Mouse (Mus musculus): ENCODE data around the gene Mpc1. TPM values are rescaled to one million over a fixed set of nuclear protein-coding genes. Genes with fewer than 3 reads are reported as not detected.
A peak's percentile ranks its signal among the peaks of the same experiment; 100 is the strongest.
"Not testable (repeated sequence)": the region's sequence is repeated elsewhere in the genome, so short reads cannot be mapped to it uniquely, and the experiment has no call there.

Gene Mpc1
- total RNA-seq, 4 experiments from 2014 or later: 161 to 190 (median 175) TPM

DNA sequence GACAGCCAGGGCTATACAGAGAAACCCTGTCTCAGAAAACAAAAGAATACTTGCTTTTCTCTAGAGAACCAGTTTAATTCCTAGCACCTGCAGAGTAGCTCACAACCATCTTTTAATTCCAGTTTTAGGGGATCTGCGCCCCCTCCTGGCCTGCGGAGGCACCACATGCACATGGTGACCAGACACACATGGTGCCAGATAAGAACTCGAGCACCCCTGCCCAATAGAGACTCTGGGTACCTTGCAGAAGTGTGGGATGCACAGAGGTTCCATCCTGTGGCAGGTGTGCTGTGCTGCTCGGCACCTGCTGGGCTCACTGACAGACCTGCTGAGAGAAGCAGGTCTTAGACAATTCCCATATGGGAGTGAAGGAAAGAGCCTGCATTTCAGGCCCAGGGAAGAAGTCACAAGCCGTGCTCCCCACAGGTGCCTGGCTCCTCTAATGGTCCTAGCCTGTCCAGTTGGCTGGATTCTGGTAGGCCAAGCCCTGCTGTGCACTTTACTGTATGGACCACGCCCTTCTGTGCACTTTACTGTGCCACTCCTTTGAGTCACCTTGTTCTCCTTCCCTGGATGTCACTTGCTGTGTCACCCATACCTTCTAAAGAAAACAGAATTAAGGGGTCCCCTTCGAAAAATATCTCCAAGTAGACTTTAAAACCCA lies 45.9 kb downstream of the Mpc1 start:
- no peak for DNase-seq (ENCODE audit: low spot score in 2 of 2)

- no peak for DNase-seq (ENCODE audit: low spot score in 2 of 2)
These were observed 47.9 kb downstream of the Mpc1 start for GRCm38 (mm10) chr17:8330602-8331001.

DNA sequence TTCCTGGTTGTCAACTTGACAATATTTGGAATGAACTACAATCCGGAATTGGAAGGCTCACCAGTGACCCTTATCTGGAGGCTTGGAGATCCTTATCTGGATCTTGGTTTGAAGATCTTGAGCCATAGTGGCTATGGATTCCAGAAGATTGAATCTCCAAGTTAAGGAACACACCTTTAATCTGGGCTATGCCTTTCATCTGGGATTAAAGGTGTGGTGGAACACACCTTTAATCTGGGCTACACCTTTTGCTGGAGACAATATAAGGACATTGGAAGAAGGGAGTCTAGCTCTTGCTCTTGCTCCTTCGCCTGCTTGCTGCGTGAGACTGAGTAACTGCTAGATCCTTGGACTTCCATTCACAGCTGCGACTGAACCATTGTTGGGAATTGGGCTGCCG lies 54.5 kb downstream of the Mpc1 start, which contains the start of gene Prr18:
Prr18 (plus strand) TSS at position 301 of the 400 bp plus-strand sequence.
- DNase-seq (ENCODE audit: low spot score in 2 of 2): not testable (repeated sequence)

DNA sequence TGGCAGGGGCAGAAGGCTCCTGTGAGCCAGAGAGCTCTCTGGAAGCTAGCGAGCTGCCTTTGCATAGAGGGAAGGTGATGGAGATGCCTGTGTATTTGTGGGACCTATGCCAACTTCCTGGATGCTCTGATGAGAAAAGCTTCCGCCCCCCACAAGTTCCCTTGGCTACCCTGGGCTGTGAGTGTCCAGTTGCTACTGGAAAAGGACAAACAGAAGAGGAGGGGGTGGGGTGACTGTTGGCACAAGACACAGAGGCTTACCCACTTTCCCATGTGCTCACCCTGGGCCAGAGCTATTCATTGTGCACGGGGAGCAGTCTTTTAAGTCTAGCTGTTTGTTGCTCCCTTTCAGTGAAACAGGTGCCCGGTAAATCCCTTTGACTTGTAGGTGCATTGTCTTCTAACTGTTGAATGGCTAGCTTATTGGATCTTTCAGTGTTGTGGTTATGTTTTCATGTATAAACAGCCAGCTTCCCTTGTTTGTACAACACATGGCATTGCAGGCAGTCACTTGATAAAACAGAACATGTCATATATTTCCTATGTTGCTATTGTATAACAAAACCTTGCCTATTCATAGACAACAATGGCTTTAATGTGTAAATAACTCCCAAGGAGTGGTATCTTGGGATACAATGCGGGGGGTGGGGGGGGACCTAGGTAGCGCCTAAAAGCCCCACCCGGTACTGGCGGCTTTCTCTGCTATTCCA lies 57.1 kb downstream of the Mpc1 start:
- DNase-seq (ENCODE audit: low spot score in 2 of 2): no peak

DNA sequence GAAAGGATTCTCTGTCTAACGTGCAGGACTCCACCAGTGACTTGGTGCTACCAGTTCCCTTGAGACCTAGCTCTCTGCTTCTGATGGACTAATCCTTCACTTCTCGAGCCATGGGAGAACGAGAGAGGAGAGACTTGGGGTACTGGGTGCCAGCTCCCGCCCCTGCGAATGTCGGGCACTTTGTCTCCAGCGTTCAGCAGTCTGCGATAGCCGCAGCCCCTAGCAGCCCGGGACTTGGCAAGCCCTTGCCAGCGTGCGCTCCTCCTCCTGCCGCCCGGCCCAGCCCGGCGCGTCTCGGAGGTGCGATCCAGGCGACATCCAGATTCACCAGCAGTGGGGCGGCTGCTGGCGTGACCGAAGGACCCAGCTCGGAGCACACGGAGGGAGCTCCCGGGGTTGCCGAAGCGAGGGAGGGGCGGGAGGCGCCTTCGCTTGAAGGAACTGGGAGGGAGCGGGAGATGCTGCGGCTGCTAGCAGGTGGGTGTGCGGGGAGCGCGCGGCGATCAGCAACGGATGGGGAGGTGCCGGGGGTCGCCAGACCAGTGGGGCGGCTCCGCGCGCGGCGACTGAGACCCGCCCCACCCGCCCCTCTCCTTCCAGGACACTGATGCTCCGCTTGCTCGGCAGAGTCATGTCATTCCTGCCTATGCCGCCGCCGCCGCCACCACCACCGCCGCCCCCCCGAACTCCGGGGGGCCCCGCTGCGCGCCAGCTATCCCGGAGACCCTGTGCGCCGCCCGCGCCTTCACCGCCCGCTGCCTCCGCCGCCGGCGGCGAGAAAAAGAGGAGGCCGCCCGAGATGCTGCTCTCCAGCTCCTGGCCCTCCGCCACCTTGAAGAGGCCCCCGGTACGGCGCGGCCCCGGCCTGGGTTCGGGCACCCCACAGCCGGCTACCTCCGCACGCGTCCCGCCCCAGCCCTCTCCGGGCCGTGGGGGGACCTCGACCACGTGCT lies 58.0 kb downstream of the Mpc1 start:
- DNase-seq (ENCODE audit: low spot score in 2 of 2): peak; percentile 39 to 54

GRCm38 (mm10) chr17:8341360-8341963 lies 58.8 kb downstream of the Mpc1 start:
- DNase-seq (ENCODE audit: low spot score in 2 of 2): peak; percentile 34 to 47

DNA sequence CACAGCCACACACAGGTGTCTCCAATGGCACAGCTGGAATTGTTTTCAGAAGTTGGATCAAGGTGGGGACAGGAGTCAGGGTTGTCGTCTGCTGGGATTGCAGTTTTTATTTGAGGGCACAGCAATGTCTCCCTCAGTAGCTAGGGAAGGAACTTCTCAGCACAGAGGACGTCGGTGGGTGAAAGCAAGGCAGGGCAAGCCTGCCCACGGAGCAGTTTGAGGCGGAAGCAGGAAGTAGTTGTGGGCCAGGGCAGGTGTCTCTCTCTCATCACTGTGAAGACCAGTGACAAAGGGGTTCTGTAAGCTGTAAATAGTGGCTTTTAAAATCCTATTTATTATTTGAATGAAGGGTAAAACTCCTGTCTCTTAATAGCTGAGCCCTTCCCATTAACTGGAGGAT lies 60.0 kb downstream of the Mpc1 start:
- DNase-seq (ENCODE audit: low spot score in 2 of 2): no peak

GRCm38 (mm10) chr17:8343416-8343815 lies 60.7 kb downstream of the Mpc1 start:
- no peak for DNase-seq (ENCODE audit: low spot score in 2 of 2)

Other genes starting within 250 kb of the Mpc1 start
- gene Gm49673, start 135.1 kb upstream of the Mpc1 start, total RNA-seq (2022): 1 to 10 TPM in 1 of 4 experiments, under 1 TPM in 1, not detected in 2; 0.28 to 1.0 TPM
- 1 to 10 TPM; 4.0 to 9.4 (median 7.5) TPM for gene Rnaset2a, start 134.8 kb upstream of the Mpc1 start, total RNA-seq (2022)
- 10 to 100 TPM; 15.9 to 21.0 (median 19.5) TPM for gene Fgfr1op, start 117.4 kb upstream of the Mpc1 start, total RNA-seq (2022)
- under 1 TPM; 0.56 to 0.91 (median 0.76) TPM for gene Ccr6, start 46.9 kb upstream of the Mpc1 start, total RNA-seq (2022)
- gene Sft2d1, start 28.2 kb downstream of the Mpc1 start, total RNA-seq (2022): 10 to 100 TPM; 56.4 to 58.4 (median 57.0) TPM
- 10 to 100 TPM; 26.4 to 28.5 (median 27.1) TPM for gene Prr18, start 54.6 kb downstream of the Mpc1 start, total RNA-seq (2022)
- 1 to 10 TPM in 2 of 4 experiments, under 1 TPM in 2; 0.44 to 1.3 (median 0.87) TPM for gene T2, start 73.1 kb downstream of the Mpc1 start, total RNA-seq (2022)
- gene T, start 151.5 kb downstream of the Mpc1 start, total RNA-seq (2022): not detected
- gene Pde10a, start 242.5 kb downstream of the Mpc1 start, total RNA-seq (2022): 100 to 1,000 TPM; 174 to 238 (median 211) TPM